Mouse (Mus musculus) ZHBTc4 (cell line): ENCODE data around the gene Fam222a.

Experiments
- DNase-seq: peaks from one replicate; pipeline ENCODE4 v3.0.0-alpha.2; 2011; ENCODE audit warnings: low read depth, low spot score

Gene Fam222a

GRCm38 (mm10) chr5:114607651-114608050 is 39.8 kb downstream of the Fam222a start:
- no peak for DNase-seq

DNA sequence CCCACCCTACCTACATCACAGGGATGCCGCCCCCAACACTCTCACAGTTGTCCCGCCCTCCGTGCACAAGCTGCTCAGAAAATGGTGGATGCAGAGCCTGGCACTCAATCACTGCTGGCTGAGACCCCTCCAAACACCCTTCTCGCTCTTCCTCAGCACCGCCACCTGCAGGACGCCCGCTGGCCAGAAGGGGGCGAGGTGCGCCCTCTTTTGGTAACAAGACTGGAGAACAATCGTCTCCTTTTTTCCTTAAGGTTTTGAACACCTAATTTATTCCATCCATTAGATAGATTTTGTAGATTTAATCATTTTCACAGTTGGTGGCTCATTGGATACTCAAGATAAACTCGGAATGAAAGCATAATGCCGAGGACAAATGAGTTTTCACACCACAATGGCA is 40.7 kb downstream of the Fam222a start:
- DNase-seq, result peak; percentile 87

GRCm38 (mm10) chr5:114611256-114611655 is 43.4 kb downstream of the Fam222a start:
- DNase-seq, result no peak

DNA sequence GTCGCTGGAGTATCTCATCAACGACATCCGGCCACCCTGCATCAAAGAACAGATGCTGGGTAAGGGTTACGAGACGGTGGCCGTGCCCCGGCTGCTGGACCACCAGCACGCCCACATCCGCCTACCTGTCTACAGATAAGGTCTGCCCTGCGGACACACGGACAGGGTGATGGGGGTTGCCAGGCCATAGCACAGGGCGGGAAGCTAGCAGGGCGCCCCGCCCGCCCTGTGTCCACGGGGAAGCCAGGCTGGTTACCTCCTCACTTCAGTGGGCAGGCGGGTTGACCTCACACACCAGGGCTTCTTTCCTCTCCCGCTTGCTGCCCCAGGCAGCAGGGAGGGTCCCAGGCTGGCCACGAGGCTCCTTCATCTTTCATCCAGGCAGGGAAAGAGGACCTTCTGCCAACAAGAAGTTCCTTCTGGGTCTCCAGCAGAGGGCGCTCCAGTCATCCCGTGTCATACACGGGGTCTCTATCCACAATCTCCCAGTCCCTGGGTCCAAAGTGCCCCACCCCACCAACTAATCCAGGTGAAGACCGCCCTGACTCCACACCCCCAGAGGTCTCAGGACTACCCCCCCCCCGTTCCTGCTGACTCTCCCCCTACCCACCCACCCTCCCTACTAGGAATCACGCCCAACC is 44.3 kb downstream of the Fam222a start:
- peak; percentile 86 for DNase-seq

GRCm38 (mm10) chr5:114614863-114615262 is 47.0 kb downstream of the Fam222a start:
- DNase-seq, result no peak

GRCm38 (mm10) chr5:114616336-114617061 is 48.7 kb downstream of the Fam222a start:
- peak; percentile 82 for DNase-seq

GRCm38 (mm10) chr5:114617809-114618208 is 50.0 kb downstream of the Fam222a start:
- peak; percentile 39 for DNase-seq

DNA sequence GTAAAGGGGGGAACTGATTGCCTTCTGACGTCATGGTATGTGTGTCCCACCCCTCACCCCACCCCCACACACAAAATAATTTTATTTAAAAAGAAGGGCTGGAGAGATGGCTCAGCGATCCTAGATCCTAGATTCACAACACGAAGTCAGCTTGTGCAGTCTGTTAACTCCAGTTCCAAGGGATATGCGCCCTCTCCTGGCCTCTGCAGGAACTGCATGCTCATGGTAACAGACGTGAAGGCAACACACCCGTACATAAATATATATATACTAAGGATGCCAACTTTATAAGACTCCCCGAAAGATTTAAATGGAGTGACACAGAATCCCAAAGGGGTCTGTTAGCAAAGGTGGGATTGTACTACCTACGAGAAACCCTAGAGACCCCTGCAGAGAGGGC is 51.0 kb downstream of the Fam222a start:
- DNase-seq, result peak; percentile 90

GRCm38 (mm10) chr5:114620305-114620704 is 52.5 kb downstream of the Fam222a start:
- DNase-seq, result peak; percentile 84

DNA sequence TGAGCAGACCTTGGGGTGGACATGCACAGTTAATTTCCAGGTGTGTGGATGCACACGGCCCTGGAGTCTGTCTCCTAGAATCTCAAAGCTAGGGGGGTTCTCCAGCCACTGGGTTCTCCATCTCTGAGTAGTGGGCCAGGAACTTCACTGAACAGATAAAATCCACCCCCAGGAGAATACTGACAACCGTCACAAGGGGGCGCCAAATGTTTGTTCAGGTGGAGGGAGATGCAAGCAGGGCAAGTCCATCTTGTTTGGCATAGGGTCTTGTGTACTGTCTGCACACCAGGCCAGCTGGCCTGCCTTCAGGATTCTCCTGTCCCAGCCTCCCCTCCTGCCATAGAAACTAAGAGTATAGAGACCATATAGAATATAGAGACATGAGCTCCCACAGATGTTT is 57.8 kb downstream of the Fam222a start:
- peak; percentile 85 for DNase-seq

- DNase-seq, result peak; percentile 80
These were observed 63.5 kb downstream of the Fam222a start for GRCm38 (mm10) chr5:114631336-114631735.

DNA sequence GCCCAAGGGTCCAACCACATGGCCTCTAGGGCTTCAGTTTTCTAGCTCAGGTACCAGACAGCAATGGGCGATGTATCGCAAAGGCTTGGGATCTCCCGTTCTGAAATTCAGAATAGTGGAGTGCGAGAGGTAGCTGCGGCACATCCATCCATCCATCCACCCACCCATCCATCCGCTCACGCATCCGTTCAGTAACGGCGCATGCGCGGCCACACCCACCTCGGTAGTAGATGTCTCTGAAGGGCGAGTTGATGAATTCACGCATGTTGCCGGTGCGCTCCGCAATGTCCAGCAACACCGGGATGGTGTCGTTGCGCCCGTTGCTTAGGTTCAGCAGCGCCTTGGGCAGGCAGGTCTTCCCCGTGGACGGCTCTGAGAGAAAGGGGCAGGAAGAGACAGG is 68.3 kb downstream of the Fam222a start:
- DNase-seq, result peak; percentile 82

DNA sequence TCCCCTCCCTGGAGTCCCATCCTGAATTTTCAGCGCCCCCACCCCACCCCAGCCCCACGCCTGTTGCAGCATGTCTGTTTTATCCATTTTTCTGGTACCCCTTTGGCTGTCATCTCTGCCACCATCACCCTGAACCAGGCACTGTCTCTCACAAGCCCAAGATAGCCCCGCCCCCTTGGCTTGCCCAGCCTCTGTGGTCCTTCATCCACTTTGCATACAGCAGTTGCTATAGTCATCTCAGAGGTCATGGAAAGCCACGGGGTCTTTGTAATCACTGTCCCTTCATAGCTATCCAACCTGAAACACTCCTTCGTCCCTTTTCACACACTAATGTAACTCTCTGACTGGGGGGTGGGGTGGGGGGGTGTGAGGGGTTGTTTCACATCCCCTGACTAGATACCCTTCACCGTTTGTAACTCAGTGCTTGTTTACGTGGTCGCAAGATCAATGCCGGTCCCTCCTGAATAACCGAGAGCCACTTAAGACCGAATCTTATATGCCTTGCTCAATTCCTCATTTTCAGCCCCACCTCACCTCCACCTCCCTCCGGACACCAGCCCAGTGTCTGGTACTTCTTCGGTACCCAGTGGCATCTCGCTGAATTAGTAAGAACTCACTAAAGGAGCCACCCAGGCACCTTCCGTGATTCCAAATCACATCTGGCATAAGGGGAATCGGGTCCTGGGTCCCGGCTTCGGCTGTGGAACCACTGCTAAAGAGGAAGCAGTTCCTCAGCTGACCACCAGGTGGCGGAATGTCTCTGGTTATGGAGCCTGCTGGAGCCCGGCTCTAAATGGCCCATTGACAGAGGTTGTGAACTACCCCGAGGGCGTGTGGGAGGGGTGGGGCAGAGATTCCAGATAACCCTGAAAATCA is 71.2 kb downstream of the Fam222a start:
- DNase-seq, result peak; percentile 96

GRCm38 (mm10) chr5:114639645-114639957 is 71.8 kb downstream of the Fam222a start:
- DNase-seq, result no peak

DNA sequence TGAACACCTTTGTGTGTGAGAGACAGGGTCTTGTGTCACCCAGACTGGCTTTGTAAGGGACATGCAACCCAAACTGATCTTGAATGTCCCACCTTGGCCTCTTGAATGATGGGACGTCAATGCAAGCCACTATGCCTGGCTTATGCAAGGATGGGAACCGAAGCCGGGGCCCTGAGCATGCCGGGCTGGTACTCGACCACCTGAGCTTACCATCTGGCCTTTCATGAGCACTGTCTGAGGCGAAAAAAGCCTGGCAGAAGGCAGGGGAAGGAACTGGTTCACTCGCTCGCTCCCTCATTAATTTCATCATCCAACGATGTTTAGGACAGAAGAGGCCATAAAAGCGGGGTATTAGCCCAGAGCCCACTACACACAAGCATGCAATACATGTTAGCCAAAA is 73.0 kb downstream of the Fam222a start:
- DNase-seq, result no peak

DNA sequence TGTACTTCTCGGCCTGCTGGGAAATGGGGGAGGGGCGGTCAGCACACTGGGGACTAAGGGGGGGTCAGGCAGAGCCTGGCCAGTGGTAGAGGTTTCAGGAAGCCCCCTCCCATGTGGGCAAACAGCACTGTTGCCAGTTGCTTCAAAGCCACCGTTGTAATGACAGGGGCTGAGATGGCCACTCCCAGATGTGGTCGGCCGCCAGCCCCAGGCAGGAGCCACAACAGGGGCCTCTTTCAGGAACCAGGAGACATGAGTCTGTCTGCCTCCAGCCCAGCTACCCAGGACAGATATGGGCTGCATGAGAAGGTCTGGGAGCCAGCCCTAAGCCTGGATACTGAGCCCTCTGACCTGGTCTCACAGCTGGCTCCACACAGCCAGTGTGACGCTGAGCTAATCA is 77.1 kb downstream of the Fam222a start:
- DNase-seq, result no peak

GRCm38 (mm10) chr5:114645916-114646315 is 78.1 kb downstream of the Fam222a start:
- no peak for DNase-seq

GRCm38 (mm10) chr5:114647211-114647974 is 79.6 kb downstream of the Fam222a start:
- DNase-seq, result peak; percentile 94

DNA sequence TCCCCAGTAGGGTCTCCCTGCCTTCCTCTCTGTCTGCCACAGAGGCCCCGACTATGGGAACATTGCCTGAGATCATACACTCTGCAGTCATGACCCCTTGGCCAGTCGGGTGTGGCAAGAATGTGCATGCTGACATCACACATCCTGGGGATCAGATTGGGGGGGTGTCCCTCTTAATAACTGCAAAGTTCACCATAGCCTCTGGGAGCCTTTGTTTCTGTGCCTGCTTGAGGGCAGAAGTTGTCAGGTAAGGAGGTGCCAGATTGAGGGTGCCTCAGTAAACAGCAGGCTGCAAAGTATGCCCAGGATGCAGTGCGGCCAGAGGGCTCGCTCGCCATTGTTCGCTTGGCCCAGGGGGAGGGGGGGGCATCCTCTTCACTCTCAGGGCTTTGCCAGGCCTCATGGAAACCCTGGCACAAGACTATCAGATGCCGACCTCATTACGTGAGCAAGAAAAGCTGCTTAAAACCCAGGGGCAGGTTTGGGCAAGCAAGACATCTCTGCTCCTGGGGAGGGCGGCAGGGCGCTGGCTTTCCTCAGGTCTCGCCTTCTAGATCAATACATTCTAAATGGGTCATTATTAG is 81.0 kb downstream of the Fam222a start:
- DNase-seq, result no peak

GRCm38 (mm10) chr5:114651002-114651401 is 83.2 kb downstream of the Fam222a start:
- DNase-seq, result no peak

DNA sequence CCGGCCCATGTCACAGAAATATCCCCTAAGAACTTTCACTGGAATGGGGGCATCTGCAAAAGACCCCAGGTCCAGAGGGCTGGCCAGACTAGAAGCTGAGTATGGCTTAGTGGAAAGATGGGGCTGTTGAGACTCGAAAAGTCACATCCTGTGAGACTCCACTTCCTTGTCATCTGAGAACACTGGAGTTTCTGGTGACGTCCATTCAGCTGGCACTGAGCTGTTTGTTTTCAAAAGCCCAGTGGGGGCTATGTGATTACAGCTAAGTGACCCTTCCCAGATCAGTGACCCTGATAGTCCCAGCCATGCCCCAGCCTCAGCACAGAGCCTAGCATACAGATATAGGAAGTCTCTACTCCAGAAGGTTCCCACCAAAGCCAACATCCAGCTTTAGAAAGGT is 83.6 kb downstream of the Fam222a start:
- DNase-seq, result no peak
